Mouse (Mus musculus): ENCODE results near the gene Ccnf. TPM values are rescaled to one million over a fixed set of nuclear protein-coding genes. Genes with fewer than 3 reads are reported as not detected.

The Ccnf gene
- polyA plus RNA-seq, 1 experiment from 2014 or later: 92.1 TPM

GRCm38 (mm10) chr17:24207768-24208640 lies 43.3 kb downstream of the Ccnf start:
- Histone ChIP-seq H3K4me1 (ENCODE audit: control insufficient read depth, insufficient read depth, low read length) (peaks cover 44% of the 10 kb centered on the region), H3K36me3 (ENCODE audit: control insufficient read depth, insufficient read depth, low read length) (no peaks in the 10 kb centered on the region), H3K4me3 (ENCODE audit: low read depth, low read length) (peak overlapping the region; percentile 44), H3K27ac (ENCODE audit: low read depth, low read length) (0 out of 2 replicates have a peak overlapping the region, but pooled peaks have one; percentile 44), H3K9ac (ENCODE audit: low read length) (peak overlapping the region; percentile 72), H3K27me3 (ENCODE audit: control insufficient read depth, insufficient read depth, low read length) (peaks cover 20% of the 10 kb centered on the region), H3K9me3 (ENCODE audit: control insufficient read depth, low read length) (no peaks in the 10 kb centered on the region), H3K4me2 (ENCODE audit: low read depth) (peak overlapping the region; percentile 93)
- WGBS: 55% methylated on average over 34 of the region's 34 CpGs
- peak; percentile 15 for DNase-seq (ENCODE audit: low spot score)
- ATAC-seq (ENCODE audit: insufficient read depth, low FRiP score, low TSS enrichment): no peak

GRCm38 (mm10) chr17:24206451-24207351 lies 44.6 kb downstream of the Ccnf start:
- 5% methylated on average over 58 of the region's 62 CpGs for WGBS
- peaks cover 41% of the 10 kb centered on the region for H3K4me1 ChIP-seq (ENCODE audit: control insufficient read depth, insufficient read depth, low read length)
- H3K4me2 ChIP-seq (ENCODE audit: low read depth): peak overlapping the region; percentile 87
- DNase-seq (ENCODE audit: low spot score) (peak; percentile 64), ATAC-seq (ENCODE audit: insufficient read depth, low FRiP score, low TSS enrichment) (peak; percentile 8; the same call in 1 of the 2 replicates)
- H3K4me3 ChIP-seq (ENCODE audit: low read depth, low read length): peak overlapping the region; percentile 39
- H3K27ac ChIP-seq (ENCODE audit: low read depth, low read length): 0 out of 2 replicates have a peak overlapping the region, but pooled peaks have one; percentile 50
- peaks cover 20% of the 10 kb centered on the region for H3K27me3 ChIP-seq (ENCODE audit: control insufficient read depth, insufficient read depth, low read length)
- H3K9ac ChIP-seq (ENCODE audit: low read length): peak overlapping the region; percentile 64
- no peaks in the 10 kb centered on the region for H3K9me3 ChIP-seq (ENCODE audit: control insufficient read depth, low read length)
- no peaks in the 10 kb centered on the region for H3K36me3 ChIP-seq (ENCODE audit: control insufficient read depth, insufficient read depth, low read length)

DNA sequence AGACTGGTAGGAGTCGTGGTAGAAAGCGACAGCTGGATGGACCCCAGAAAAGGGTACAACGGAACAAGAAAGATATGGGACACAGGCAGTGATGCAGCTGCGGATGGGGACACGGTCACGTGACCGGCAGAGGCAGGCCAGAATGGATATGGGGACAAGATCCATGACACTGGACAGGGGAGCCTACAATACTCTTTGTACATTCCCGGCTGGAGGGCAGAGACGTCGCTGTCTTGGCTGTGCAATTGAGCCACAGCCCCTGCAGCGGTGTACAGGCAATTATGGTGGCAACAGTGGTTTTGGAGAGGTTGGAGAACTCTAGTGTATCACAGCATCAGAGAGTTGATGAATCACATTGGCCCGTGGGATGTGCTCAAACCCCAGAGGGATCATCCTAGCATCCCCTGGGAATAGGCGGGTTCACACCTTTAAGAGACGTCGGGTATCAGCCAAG lies 45.3 kb downstream of the Ccnf start:
- whole genome bisulfite sequencing: 5% methylated on average over 15 of the region's 15 CpGs
- Histone ChIP-seq H3K4me2 (ENCODE audit: low read depth) (peak overlapping the region; percentile 87), H3K36me3 (ENCODE audit: control insufficient read depth, insufficient read depth, low read length) (no peaks in the 10 kb centered on the region), H3K9me3 (ENCODE audit: control insufficient read depth, low read length) (no peaks in the 10 kb centered on the region), H3K4me1 (ENCODE audit: control insufficient read depth, insufficient read depth, low read length) (peaks cover 38% of the 10 kb centered on the region), H3K9ac (ENCODE audit: low read length) (peak overlapping the region; percentile 26), H3K27me3 (ENCODE audit: control insufficient read depth, insufficient read depth, low read length) (peaks cover 20% of the 10 kb centered on the region), H3K4me3 (ENCODE audit: low read depth, low read length) (peak overlapping the region; percentile 64), H3K27ac (ENCODE audit: low read depth, low read length) (no peak overlapping the region)
- DNase-seq (ENCODE audit: low spot score) (no peak), ATAC-seq (ENCODE audit: insufficient read depth, low FRiP score, low TSS enrichment) (peak; percentile 14)

DNA sequence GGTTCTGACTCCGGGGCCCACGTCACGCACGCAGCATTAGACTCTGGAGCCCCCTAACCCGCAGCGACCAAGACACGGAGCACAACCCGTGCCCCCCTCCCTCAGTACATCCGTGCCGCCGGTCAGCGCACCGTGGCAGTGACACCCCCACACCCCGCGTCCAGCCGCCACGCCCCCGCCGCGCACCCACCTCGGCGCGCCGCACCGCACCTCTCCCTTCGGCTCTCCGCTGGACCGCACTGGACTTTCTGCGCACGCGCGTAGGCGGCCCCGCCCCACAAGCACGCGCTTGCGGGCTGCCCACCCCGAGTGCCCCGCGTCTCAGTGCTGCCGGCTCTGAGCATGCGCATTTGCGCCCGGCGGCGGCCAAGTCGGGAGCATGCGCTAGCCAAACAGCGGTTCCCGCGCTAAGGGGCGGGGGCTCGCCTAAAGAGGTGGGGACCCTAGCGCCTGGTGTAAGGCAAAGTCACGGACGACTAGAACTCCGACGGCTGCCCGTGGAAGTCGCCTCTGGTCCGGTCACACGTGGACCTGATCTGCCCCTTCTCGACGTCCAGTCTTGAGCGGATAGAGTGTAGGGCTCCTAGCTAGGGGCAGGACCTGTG lies 45.9 kb downstream of the Ccnf start, which contains the start of gene Tbc1d24:
Gene Tbc1d24 (minus strand): TSS at position 279 of the 605 bp plus-strand sequence.
- ATAC-seq (ENCODE audit: insufficient read depth, low FRiP score, low TSS enrichment) (peak; percentile 62), DNase-seq (ENCODE audit: low spot score) (peak; percentile 98)
- WGBS: under 1% methylated on average over 56 of the region's 65 CpGs
- Histone ChIP-seq H3K9ac (ENCODE audit: low read length) (peak within 1 kb of the TSS; percentile 69), H3K4me3 (ENCODE audit: low read depth, low read length) (peak within 1 kb of the TSS; percentile 64), H3K36me3 (ENCODE audit: control insufficient read depth, insufficient read depth, low read length) (no peaks in the 10 kb centered on the region), H3K27ac (ENCODE audit: low read depth, low read length) (0 out of 2 replicates have a peak within 1 kb of the TSS, but pooled peaks have one; percentile 50), H3K27me3 (ENCODE audit: control insufficient read depth, insufficient read depth, low read length) (peaks cover 20% of the 10 kb centered on the region), H3K9me3 (ENCODE audit: control insufficient read depth, low read length) (no peaks in the 10 kb centered on the region), H3K4me2 (ENCODE audit: low read depth) (peak within 1 kb of the TSS; percentile 87), H3K4me1 (ENCODE audit: control insufficient read depth, insufficient read depth, low read length) (peaks cover 38% of the 10 kb centered on the region)

- peak overlapping the region; percentile 69 for H3K9ac ChIP-seq (ENCODE audit: low read length)
- peaks cover 20% of the 10 kb centered on the region for H3K27me3 ChIP-seq (ENCODE audit: control insufficient read depth, insufficient read depth, low read length)
- ATAC-seq (ENCODE audit: insufficient read depth, low FRiP score, low TSS enrichment): no peak
- H3K36me3 ChIP-seq (ENCODE audit: control insufficient read depth, insufficient read depth, low read length): no peaks in the 10 kb centered on the region
- H3K4me2 ChIP-seq (ENCODE audit: low read depth): peak overlapping the region; percentile 87
- H3K9me3 ChIP-seq (ENCODE audit: control insufficient read depth, low read length): no peaks in the 10 kb centered on the region
- no peak overlapping the region for H3K27ac ChIP-seq (ENCODE audit: low read depth, low read length)
- 18% methylated on average over 7 of the region's 7 CpGs for WGBS
- H3K4me3 ChIP-seq (ENCODE audit: low read depth, low read length): peak overlapping the region; percentile 64
- DNase-seq (ENCODE audit: low spot score): no peak
- H3K4me1 ChIP-seq (ENCODE audit: control insufficient read depth, insufficient read depth, low read length): peaks cover 37% of the 10 kb centered on the region
Observed at GRCm38 (mm10) chr17:24204846-24205245, 46.4 kb downstream of the Ccnf start.

GRCm38 (mm10) chr17:24203611-24204534 lies 47.4 kb downstream of the Ccnf start:
- Histone ChIP-seq H3K4me2 (ENCODE audit: low read depth) (no peak overlapping the region; the same call in 1 of the 2 replicates), H3K4me1 (ENCODE audit: control insufficient read depth, insufficient read depth, low read length) (peaks cover 30% of the 10 kb centered on the region), H3K9ac (ENCODE audit: low read length) (no peak overlapping the region; the same call in 1 of the 2 replicates), H3K9me3 (ENCODE audit: control insufficient read depth, low read length) (no peaks in the 10 kb centered on the region), H3K27ac (ENCODE audit: low read depth, low read length) (no peak overlapping the region), H3K27me3 (ENCODE audit: control insufficient read depth, insufficient read depth, low read length) (peaks cover 20% of the 10 kb centered on the region), H3K36me3 (ENCODE audit: control insufficient read depth, insufficient read depth, low read length) (no peaks in the 10 kb centered on the region), H3K4me3 (ENCODE audit: low read depth, low read length) (no peak overlapping the region)
- 92% methylated on average over 3 of the region's 3 CpGs for WGBS
- ATAC-seq (ENCODE audit: insufficient read depth, low FRiP score, low TSS enrichment) (no peak), DNase-seq (ENCODE audit: low spot score) (no peak)

DNA sequence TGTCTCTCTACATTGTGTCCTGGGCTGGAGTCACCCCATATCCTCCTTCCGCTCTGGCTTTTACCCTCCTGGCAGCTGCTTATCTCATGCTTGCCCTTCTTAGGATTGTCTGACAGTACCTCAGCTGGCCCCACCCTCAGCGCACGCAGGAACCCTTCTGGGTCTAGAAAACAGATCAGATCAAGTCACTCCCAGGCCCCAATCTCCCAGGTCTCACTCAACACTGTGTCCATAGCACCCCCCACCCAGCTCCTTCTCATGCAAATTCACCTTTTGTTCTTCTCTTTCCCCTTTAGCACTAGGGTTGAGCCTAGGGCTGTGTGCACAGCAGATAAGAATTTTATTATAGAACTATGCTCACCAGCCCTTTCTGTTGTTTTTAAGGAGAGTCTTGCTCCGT lies 48.2 kb downstream of the Ccnf start:
- Histone ChIP-seq H3K4me1 (ENCODE audit: control insufficient read depth, insufficient read depth, low read length) (peaks cover 23% of the 10 kb centered on the region), H3K27ac (ENCODE audit: low read depth, low read length) (no peak overlapping the region), H3K9ac (ENCODE audit: low read length) (no peak overlapping the region; the same call in 1 of the 2 replicates)

More for the DNA sequence above, 48.2 kb downstream of the Ccnf start:
- ATAC-seq (ENCODE audit: insufficient read depth, low FRiP score, low TSS enrichment) (no peak), DNase-seq (ENCODE audit: low spot score) (no peak)
- no peak overlapping the region for H3K4me3 ChIP-seq (ENCODE audit: low read depth, low read length)
- no peaks in the 10 kb centered on the region for H3K9me3 ChIP-seq (ENCODE audit: control insufficient read depth, low read length)
- no peak overlapping the region for H3K4me2 ChIP-seq (ENCODE audit: low read depth)
- 38% methylated on average over 4 of the region's 4 CpGs for WGBS
- no peaks in the 10 kb centered on the region for H3K36me3 ChIP-seq (ENCODE audit: control insufficient read depth, insufficient read depth, low read length)
- H3K27me3 ChIP-seq (ENCODE audit: control insufficient read depth, insufficient read depth, low read length): peaks cover 17% of the 10 kb centered on the region

Measured in neural tube, embryonic 11.5 days (tissue).